Mouse (Mus musculus) neural tube, embryonic 10.5 days (tissue): ENCODE measurements at regions not wholly inside any gene's neighbourhood (a gene's known extent, or its start where the extent isn't known, plus 50 kb on each side); places are given as distances from the start of the nearest gene placed in this dataset.

Experiments used
- DNase-seq: peaks from one replicate; pipeline ENCODE4 v3.0.0-alpha.2; 2017; ENCODE audit warnings: low spot score; ENCODE audit errors: extremely low spot score

DNA sequence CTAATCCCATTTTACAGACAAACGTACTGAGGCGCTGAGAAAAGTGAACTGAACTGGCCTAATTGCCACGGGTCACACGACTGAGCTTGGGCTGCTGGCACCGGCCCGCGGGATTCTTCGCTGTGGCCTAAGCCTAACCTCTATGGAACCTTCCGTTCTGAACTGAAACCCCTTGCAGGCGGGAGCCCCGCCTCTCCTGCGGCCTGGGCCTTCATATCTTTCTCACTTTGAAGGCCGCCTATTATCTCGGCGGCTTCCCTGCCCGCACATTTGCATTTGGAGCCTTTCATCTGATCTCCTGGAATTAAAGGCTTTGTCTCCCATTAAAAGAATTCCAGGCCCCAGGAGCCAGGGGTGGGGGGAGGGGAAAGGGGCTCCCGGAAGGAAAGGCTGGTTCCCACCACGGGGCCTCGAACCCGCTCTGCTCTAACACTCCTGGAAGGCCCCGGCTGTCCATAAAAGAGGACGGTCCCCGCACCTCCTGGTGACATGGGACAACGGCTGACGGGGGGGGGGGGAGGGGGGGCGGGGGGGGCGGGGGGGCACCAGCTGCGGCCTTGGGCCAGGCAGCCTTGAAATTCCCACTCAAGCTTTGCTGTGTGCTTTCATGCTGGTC is 122.9 kb upstream of the Pja1 start:
- no peak for DNase-seq

DNA sequence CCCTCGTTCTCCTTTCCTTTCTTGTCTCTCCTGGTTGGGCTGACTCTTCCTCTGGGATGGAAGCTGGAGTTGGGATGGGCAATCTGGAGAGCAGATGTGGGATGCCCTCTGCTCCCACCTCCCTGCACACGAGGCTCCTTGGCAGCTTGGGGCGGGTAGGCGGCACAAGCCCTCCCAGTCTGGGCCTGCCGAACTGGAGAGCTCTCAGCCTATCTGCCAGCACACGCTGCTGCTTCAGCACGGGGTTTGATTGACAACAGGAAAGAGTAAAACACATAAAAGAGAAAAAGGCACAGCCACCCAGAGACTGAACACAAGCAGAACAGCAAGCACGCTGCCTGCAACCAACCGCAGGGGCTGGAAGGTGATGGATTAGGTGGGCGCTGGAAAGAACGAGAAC is 121.9 kb upstream of the Pja1 start:
- DNase-seq, result no peak

DNA sequence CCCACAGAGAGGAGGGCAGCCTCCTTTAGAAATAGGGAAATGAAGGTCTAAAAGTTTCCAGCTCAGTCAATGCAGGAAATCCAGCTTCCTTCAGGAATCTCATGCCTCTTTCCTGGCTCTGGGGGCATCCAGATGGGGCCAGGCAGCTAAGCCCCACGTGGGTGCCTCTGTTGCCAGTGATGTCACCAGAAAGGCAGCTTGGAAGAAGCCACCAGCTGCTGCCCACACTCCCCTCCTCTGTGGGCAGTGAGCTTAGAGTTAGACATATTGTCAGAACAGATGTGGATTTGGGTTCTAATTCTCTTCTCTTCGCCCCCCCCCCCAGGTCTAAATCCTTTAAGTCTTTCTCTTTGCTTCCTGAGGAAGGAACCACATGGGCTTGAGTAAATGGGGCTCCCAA is 116.2 kb upstream of the Pja1 start:
- DNase-seq, result no peak

DNA sequence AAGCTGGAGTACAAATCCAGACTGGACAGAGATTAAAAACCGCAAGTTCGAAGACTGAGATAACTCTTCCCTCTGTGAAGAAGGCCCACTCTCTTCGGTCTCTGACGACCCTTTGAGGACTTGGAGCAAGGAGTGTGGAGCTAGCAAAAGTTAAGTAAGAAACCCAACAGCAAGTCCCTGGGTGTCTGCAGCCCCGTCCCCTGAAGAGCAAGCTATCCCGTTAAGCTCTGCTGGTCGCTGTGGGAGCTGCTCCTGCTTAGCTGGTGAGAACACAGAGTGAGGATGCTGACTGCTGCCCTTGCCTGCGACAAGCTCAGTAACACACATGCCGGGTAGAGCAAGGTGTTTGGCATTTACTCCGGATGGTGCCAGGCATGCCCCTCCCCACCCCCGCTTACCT is 115.2 kb upstream of the Pja1 start:
- DNase-seq, result no peak

DNA sequence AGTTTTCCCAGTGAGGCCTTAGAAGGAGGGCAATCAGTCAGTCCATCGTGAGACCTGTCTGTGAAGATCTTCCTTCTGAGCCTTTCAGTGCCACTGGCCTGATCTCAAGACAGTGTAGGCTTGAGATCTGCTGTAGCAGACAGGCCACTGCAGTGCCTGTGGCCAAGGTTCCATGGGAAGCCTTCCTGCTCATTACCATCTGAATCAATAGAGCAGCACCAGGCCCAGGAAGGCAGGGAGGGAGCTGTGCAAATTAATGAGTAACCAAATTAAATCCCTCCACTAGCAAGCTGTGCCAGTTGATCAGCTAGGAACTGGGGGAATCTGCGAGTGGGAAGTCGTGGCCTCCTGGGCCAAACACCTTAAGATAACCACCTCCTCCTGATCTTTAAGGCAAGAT is 114.6 kb upstream of the Pja1 start:
- DNase-seq, result no peak

DNA sequence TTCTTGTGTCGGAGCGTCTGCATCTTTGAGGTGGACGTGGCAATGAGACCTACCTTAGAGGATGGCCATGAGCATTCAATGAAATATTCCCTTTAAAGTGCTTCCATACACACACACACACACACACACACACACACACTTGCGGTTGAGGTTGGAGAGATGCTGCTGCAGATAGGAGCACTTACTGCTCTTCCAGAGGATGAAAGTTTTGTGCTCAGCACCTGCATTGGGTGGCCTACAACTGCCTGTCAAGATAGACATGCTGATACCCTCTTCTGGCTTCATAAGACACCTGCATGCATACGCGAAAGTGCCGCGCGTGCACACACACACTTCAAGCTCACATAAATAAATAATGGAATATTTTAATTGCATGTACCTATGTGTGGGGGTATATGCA is 111.5 kb upstream of the Pja1 start:
- no peak for DNase-seq

DNA sequence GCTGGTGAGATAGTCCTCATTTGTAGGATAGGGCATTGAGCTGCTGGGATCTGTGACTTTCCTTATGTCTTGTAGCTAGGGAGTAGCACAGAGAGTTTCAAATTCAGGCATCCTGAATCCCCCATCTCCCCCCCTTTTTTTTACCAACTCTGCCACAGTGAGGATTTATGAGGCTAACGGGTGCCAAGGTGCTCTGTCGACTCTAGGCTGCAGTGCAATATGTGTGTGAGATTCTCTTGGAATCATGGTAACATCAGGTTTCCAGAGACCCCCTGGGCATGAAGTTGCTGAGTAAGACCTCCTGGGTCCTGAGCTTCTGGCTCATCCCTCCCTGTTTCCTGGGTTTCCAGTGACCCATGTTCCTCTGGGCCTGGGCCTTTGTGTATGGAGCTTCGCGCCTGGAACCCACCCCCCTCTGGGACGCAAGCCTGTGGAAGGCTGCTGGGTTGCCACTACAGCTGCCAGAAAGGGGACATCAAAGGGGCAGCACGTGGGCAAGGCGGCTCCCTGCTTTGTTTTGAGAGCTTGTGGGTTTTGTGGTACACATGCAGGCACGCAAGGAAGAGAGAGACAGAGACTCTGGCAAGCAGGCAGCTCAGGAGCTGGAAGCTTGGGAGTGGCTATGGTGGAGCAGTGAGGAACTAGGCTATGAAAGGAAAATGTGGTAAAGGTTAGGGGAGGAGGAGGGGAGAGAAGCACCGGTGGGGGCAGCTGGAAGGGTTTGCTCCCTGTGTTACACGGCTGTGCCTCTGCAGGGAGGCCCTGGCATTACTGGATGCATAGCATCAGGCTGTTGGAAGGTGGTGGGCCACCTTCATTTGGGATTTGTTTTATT is 110.8 kb upstream of the Pja1 start:
- no peak for DNase-seq

DNA sequence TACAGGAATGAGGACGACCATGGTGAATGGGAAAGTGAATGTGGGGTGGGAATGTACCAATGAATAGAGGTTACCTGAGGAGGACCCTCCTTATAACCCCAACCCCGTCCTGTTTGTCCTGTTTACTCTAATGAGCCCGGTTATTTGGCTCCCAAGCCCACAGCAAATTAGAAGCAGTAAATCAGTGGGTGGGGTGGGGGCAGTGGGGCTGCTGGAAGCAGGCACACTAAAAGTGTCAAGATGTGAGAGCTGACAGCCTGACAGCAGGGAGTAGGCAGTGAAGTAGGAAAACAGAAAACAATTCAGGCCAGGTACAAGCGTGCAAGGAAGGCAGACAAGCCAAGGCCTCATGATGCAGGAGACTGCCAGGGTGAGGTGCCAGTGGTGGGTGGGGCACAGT is 108.1 kb upstream of the Pja1 start:
- no peak for DNase-seq

DNA sequence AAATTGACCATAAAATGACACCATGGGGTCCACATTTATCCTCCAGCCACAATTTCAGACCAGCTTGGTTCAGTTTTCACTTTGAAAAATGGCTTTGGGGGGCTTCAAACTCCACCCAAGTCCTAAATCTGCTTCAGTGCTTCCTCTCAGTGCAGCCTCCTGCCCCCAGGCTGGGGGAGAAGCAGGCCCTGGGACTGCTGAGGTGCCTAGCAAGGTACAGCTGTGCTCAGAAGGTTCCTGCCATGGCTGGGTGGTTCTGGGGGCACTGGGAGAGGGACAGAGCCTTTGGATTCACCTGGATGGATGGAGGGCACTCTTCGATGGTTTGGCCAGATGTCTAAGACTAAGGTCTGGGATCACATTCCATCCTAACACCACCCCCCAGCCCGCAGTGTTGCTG is 107.7 kb upstream of the Pja1 start:
- no peak for DNase-seq

DNA sequence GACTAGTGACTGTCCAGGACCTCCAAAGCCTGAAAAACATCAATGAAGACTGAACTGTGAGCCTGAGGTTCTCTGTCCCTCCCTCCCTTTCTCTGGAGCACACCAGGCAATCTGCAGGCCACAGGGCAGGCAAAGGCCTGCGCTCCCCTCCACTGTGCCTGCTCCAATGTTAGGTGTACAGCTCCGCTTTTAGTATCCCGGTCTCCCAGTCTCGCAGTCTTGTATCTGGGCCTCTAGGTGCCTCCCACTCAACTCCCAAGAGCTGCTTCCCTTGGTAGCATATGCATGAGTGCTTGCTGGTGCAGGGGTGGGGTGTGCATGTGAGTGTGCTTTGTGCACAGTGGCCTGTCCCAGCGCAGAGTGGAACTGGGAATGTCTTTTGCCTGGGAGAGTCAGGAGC is 104.0 kb upstream of the Pja1 start:
- DNase-seq, result no peak

DNA sequence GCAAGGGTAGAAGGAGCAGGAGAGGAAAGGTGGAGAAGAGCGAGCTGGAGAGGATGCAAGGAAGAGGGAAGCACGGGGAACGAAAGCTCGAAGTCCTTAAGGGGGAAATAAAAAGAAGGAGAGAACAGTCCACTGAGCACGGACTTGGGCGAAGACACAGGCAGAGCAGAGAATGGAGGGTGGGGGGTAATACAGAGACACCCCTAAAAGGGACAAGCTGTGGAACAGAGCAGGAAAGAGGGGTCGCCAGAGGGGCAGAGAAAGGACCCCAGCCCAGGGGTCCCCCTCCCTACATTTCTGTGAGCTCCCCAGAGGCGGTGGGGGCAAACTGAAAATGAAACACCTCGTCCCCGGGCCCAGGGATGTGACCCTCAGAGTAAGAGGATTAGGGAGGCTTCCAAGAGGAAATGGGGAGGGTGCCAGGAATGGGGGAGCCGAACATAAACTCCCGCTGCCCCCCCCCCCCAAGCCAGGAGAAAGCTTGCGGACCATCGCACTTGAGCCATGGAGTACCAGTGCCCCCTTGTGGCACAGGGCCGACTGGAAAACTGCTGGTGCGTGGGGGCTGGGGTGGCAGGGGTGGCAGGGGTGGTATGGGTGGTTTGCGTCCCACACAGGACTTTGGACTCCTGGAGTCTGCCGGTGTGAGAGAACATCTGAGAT is 103.5 kb upstream of the Pja1 start:
- DNase-seq, result peak; percentile 64

DNA sequence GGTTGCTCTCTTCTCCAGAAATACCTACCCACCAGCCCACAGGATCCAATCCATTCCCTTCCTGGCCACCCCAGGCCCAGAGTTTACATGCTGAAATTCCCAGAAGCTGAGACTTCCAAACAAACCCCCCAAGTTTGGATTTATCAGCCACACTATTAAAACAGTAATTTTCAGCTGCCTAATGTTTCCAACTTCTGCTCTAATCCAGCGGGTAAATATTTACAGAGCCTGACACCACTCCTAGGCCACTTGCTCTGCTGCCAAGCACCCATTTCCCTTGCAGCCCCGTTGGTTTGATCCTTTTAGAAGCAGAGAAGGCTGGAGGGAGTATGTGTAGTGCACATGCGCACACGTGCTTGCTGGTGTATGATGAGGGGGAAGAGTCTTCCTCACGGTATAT is 99.1 kb upstream of the Pja1 start:
- no peak for DNase-seq

DNA sequence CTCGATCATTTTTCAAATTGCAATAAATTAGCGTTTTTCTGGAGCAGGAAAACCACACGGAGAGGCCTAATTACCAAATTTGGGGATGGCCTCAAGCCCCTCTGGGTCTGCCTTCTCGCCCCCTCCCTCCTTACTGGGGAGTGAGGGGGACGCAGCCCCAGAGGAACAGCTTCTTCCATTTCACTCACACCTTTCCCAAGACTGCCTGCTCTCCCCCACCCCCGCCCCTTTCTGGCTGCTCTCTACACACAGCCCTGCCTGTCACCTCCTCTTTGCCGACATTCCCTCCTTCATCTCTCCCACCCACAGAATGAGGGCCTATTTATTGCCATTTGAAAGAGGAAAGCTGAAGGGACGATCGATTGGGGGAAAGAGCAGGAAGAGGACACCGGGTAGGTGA is 97.2 kb upstream of the Pja1 start:
- DNase-seq, result no peak

DNA sequence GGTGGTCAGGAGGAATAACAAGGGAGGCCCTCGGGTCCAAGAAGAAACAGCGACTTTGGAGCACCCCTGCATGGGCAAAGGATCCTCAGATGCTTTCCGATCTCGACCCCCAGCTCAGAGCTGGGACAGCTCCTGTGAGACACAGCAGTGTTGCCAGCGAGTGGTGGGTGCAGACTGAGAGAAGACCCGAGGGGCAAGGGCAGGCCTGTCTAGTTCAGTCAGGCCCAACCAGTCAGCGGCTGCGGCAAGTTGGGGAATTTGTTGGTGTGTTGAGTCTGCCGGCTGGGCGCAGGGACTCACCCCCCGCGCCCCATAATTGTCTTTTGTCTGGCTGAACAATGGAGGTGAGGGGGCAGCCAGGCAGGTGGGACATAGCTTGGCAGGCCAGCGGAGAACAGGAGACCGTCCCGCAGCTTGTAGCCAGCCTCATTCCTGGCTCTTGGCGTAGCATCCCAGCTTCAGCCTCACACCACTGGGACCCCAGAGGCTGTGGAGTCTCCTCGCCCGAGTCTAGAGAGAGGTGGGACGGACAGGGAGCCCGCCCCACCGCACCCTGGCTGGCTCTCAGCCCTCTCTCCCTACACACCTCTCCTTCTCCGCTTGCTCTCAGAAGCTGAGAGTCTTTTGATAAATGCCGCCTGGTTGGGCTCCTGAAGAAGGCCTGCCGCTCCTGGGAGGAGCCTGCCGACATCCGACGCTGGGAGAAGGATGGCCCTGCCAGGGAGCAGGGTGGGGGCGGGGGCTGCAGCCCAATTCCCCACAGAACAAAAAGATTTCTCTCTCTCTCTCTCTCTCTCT is 96.5 kb upstream of the Pja1 start:
- DNase-seq, result peak; percentile 50

DNA sequence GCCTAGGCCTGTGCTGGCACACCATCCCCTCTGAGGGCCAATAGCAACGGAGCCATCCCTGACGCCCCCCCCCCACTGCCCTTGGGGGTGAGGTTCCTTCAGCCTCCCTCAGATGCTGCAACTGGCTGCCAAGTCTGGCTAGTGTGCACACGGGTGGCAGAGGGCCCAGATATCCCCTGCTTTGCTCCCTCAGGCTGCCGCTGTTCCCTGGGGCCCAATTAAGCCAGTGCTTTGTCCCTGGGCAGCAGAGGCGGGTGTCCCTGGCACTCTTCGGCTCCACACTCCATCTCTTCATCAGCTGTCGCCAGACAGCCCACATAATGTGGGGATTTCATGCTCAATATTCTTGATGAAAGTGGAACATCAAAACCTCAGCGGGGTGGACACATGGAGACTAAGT is 90.9 kb upstream of the Pja1 start:
- no peak for DNase-seq

DNA sequence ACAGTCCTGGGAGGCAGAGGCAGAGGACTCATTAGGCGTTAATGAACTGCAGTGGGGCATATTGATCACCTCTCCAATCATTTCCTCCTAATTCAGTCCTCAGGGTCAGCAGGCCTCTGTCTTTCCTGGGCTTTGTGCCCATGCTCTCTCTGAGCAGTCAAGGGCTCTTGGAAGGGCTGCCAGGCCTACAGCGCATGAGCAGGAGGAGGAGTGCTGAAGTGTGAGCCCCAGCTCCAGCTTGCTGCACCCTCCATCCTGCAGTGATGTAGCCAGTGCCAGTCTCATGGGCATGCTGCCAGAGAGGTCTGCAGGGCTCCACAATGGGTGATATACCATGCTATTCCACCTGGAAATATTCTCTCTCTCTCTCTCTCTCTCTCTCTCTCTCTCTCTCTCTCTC is 89.6 kb upstream of the Pja1 start:
- DNase-seq, result no peak

DNA sequence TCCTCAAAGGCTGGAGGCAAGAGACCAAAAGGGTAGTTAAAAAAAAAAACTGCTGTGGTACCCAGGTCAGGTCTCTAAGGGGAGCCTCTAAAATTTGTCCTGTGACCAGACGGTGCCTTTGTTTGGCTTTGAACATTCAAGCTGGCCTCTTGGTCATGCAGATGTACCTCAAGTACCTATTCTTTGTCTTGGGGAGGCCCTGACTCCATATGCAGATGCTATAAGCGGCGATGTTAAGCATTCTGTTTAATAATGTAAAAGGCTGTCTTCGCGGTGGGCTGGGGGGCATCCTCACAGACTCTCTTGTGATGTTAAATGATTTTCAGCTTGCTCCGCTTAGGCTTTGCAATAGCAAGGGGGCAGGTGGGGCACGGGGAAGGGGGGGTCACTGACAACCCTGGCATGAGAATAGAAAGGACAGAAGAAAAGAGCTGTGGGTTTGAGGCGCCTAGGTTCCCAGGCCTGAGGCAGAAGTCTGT is 85.8 kb upstream of the Pja1 start:
- DNase-seq, result no peak

DNA sequence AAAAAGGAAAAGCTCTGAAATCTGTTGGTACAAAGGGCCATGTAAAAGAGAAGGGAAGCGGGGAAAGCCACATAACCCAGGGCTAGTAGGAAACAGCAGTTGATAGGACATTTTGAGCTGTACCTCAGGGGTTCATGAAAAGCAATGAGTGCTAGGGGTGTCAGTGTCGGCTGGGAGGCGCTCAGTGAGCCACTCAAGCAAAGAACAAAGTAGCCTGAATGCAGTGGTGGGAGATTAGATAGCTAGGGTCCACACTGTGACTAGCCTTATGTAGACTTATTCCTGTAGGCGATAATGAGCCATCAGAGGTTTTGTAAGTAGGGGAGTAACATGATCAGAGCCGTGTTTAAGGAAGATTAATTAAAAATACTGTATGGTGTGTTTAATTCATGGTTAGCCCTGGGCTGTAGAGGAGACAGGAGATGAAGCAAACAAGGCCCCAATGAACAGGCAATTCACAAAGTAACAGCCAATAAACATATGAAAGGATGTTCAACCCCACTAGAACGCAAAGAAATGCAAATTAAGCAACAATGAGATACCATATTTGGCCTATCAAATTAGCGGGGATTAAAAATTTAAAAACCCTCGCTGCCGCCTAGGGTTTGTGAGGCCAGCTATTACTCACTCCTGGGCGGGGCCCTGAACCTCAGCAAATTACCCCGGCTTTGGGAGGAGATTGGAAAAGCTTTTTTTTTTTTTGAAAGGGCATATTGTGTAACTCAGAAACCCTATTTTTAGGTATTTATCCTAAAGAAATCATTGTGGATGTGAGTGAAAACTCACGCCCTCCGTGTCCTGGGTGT is 85.1 kb upstream of the Pja1 start:
- no peak for DNase-seq

DNA sequence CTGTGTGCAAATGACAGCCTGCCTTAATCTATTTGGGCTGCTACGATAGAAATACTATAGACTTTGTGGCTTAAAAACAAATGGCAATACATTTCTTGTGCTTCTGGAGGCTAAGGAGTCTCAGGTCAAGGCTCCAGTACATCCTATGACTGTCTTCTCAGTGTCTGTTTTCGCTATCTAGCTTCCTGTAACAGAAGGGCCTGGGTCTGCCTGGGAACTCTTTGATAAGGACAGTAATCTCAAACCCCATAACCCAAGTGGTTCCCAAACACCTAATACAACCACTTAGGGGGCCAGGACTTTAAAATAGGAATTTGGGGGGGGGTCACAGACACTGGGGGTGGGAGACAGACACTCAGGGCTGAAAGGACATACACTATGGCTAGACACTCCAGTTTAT is 81.7 kb upstream of the Pja1 start:
- DNase-seq, result no peak

DNA sequence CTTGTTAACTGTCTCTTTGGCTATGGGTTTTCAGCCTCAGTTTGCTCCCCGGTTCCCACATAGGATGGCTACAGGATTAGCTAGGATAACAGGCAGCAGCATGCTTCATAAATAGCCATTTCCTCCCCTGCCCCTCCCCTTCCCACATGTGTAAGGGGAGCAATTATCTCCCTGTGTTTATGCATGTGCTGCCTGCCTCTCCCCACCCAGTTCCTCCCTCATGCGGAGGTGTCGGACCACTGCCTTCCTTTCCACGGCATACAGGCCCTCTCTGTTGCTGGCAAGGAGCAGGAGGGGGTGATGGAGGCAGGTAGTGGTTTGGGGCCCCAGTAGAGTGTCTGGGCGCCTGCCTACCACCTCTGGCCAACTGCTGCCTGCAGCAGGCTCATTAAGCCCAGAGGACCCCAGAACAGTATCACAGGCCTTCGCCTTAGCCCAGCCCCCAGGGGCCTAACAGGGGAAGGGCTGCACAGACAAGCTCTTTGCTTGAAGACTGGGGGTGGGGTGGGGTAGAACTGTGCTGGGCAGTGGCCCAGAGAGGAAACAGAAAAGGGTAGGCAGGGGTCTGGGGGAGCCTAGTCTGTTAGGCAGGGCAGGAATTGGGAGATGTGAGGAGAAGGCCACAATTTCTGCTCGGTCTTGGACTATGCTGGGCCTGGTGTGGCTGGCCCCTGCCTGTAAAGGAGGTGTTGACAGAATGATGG is 79.1 kb upstream of the Pja1 start:
- no peak for DNase-seq
